Mouse (Mus musculus): ENCODE results near the gene BC048403.
A peak's percentile ranks its signal among the peaks of the same experiment; 100 is the strongest.

Gene BC048403

GRCm38 (mm10) chr10:121759095-121759494 is 19.4 kb downstream of the BC048403 start:
- peak in 1 of 2 experiments; percentile 8 for DNase-seq

GRCm38 (mm10) chr10:121762141-121762540 is 22.4 kb downstream of the BC048403 start:
- DNase-seq = no peak

- no peak for DNase-seq
Measured at GRCm38 (mm10) chr10:121763191-121763590, 23.5 kb downstream of the BC048403 start.

GRCm38 (mm10) chr10:121764469-121765173 is 24.9 kb downstream of the BC048403 start:
- no peak for DNase-seq

DNA sequence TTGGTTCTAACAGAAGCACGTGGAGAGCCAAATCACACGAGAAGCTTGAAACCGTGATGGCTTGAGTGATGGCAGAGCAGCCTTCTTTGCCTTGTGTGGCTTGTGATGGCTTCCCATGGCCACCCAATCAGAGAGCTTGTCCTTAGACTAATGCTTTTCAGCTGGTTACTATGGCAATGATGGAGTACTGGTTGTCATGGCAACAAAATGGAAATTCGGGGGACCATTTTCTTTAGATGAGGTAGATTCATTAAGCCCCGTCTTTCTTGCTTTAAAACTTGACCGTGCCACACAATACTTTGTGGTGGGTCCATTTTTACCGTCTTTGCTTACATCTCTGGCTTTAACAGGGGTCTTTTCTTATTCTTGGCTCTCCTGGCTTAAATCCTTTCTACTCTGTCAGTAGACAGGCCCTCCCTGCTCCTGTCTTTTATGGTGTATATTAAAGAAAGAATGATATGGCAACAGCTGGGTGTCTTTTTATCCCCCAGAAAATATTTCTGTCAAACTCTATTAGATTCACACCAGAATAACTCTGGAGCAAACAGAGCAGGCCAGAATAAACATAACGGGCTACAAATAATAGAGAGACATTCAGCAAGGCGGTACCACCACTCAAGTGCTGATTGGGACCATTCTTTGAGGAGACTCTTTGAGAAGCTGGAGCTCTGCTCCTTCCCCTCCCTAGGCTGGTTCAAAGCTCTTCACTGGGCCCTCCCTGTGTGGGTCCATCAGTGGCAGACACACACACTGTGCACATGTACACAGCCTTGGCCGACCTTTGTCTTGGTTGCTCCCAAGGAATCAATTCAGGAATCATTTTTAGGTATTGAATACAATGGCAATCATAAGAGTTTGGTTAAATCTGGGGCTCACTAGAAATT is 25.7 kb downstream of the BC048403 start:
- DNase-seq = no peak

DNA sequence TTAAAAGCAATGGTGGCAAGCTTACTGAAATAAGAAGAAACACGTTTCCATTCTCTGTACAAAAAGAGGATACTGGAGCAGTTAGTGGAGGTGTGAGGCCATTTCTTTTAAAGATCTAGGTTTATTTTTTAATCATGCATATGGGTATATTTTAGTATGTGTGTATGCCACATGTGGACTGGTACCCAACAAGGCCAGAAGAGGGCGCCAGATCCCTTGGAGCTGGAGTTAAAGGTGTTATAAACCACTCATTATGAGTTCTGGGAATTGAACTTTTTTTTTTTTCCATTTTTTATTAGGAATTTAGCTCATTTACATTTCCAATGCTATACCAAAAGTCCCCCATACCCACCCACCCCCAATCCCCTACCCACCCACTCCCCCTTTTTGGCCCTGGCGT is 27.6 kb downstream of the BC048403 start:
- DNase-seq = peak in 1 of 2 experiments; percentile 32

- DNase-seq = no peak
Measured at GRCm38 (mm10) chr10:121769711-121770110, 30.0 kb downstream of the BC048403 start.

DNA sequence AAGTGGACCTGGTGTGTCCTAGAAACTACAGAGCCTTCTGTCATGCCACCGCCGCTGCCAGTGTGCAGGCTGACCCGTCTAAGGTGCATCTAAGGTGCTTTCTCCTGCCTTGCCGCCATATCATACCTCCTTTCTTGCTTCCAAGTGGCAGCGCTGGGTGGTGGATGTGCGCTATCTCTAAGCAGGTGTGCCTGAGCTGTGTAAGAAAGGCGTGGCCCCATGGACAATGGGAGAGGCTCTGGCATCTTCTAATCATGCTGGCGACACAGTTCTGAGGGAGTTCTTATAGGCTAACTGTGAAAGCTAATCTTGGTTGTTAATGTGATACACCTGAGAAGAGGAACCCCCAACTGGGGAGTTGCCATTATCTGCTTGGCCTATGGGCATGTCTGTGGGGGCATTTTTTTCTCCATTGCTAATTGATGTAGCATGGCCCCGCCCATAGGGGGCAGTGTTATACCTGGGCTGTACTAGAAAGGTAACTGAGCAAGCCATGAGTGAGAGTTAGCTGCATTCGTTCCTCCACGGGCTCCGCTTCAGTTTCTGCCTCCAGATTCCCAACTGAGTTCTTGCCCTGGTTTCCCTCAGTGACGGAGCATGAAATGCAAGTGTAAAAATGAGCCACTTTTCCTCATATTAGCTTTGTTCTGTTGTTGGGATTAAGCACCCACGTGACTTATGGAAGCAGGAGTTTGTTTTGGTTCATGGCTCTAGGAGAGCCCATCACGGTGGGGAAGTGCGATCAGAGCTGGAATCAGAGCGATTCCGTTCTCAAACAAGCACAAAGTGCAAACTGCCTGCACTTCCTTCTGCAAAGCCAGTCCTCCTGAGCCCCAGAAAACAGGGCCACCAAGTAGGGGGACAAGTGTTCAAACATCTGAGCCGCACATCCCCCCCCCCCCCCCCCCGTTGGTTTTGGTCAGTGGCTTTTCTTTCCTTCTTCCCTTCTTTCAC is 31.2 kb downstream of the BC048403 start:
- peak in 1 of 2 experiments; percentile 32 for DNase-seq

DNA sequence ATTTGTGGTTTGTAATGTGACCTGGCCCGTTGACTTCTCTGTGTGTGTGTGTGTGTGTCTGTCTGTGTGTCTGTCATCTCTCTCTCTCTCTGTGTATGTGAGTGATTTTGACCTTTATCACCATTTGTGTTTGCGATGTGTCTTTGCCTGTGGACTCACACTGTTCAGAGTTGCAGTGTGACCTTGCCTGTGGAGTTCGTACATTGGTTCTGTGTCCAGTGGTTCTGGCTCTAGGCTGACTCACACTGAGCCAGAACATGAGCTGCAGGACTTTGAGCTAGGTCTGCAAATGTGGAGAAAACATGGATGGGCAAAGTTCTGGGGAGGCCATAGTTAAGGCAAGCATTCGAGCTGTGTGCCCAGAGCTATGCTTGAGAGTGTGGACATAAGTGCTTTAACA is 34.1 kb downstream of the BC048403 start:
- no peak for DNase-seq

DNA sequence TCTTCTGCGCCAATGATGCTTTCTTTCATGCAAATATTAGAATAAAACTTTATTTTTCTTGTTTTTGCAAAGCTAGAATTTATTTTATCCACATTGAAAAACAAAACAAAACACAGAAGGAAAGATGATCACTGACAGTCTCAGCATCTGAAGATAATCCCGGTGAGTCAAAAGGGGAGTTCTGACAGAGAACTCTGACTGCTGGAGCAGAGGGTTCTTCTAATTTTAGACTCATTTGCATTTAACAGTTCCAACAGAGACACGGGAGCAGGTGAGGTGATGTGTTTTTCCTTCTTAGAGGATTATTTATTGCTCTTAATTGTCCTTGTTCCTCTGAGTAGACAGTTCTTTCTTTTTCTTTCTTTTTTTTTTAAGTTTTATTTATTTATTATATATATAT is 36.3 kb downstream of the BC048403 start:
- DNase-seq = no peak

DNA sequence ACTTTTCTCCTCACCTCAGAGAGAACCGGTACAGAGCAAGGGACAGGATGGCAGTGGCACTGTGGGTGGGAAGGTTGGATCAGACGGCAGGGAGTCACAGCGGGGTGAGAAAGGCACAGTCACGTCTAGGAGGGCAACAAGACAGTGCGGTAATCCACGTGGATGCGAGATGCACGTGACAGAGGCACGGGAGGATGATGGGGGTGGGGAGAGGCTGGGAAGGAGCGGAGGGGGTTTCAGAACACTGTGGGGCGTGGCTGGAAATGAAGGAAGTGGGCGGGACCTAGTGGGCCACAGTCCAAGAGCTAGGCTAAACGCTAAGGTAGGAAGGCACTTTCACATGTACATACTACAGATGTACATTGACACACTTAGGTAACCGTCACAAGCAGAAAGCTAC is 41.4 kb downstream of the BC048403 start:
- DNase-seq = peak; percentile 23 to 49

DNA sequence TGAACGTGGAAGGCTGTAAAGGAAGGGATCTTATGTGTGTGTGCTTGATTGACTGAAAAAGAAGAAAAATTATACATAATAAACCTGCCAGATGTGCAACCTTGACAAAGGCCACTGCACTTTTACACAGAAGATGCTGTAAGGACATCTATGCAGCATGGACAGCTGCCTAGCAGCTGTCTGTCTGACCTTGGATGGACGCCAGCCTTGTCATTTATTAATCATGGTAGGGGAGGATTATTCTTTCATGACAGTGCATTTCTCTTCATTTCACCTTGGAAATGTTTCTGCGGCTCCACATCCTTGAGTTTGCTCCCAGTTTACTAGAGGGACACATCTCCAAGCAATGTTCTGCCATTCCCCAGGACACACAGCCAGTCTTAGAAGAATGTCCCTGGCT is 48.8 kb downstream of the BC048403 start:
- peak; percentile 42 to 65 for DNase-seq

GRCm38 (mm10) chr10:121790078-121790477 is 50.3 kb downstream of the BC048403 start:
- peak in 1 of 2 experiments; percentile 19 for DNase-seq

- DNase-seq = no peak
Measured at GRCm38 (mm10) chr10:121792661-121793060, 52.9 kb downstream of the BC048403 start.

DNA sequence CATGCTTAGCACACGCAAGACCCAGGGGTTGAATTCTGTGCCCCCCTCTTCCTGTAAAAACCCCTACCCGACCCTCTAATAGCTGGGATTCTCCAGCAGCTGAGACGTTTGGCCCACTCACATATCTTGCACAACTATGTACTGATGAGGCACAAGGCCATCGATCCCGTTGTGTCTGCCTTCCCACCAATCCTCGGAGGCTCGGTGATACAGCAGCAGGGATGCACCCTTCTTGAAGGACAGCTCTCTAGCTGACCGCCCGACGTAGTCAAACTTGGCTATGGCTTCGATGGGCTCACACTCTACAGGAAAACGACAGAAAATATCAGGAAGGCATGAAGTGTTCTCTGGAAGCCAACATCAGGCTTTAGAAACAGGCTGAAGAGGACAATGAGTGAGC is 54.7 kb downstream of the BC048403 start:
- no peak for DNase-seq

DNA sequence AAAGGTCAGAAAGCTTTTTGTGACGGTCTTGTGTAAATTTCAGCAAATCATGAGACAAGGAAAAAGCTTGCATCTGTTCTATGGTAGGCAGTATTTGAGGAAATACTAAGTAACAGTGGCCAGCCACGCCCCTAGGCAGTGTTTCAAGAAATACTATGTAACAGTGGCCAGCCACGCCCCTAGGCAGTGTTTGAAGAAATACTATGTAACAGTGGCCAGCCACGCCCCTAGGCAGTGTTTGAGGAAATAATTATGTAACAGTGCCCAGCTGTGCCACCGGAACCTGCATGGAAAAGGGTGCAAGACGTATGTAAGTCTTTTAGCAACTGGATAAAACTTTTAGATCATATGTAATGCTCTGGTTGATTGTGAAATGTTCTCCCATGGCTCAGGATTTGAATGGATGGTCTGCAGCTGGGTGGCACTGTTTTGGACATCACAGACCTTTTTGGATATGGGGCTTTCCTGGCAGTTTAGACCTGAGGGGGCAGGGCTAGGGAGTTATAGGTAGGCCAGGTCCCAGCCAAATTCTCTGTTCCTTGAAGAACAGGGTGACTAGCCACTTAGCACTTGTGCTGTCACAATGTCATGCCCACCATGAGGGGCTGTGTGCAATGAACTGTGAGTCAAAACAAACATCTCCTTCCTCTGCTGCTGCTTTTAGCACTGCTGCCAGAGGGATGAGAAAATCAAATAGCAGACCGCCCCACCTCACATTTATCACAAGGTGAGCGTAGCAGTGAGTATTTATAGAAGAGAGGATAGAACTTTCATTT is 56.5 kb downstream of the BC048403 start:
- DNase-seq = peak in 1 of 2 experiments; percentile 10

GRCm38 (mm10) chr10:121800041-121800440 is 60.3 kb downstream of the BC048403 start:
- no peak for DNase-seq
